ENCODE assay signal across 15 mouse cellular contexts in genomic region chr6:107923528-107924199, GRCm38 (mm10).
DNase-seq lines count a peak whose midpoint lies in the region; ATAC-seq lines count a peak whose summit lies in the region.
"Had no signal": no experiment of that assay in that cellular context is flagged by ENCODE, and none has a peak within 500 bp of the region (broad histone marks: within the 10 kb centered on the region; RNA-seq: fewer than 3 reads in every experiment).

No protein-coding gene starts in this region.

- DNase-seq in gastrocnemius, postnatal 14 days, result peak; percentile 3
- no peak for DNase-seq in gastrocnemius, adult 18-20 months (ENCODE audit: low spot score)
- DNase-seq in right cerebral cortex, postnatal 14 days, result no peak
- DNase-seq: adrenal gland, postnatal 36 days; cerebellum, adult 18-20 months; gastrocnemius, postnatal 25 days; kidney, postnatal 10 days; liver, embryonic 13.5 days had no signal

- intact Hi-C loops in gastrocnemius, postnatal 14 days (cut with DNase I; ENCODE audit: low total_unique reads), result no loop called here

- H3K27me3 ChIP-seq in embryonic facial prominence, embryonic 15.5 days, result no peaks in the 10 kb centered on the region
- H3K27me3 ChIP-seq in hindbrain, embryonic 16.5 days (replicated peaks; ENCODE audit: control insufficient read depth, insufficient read depth, low read length), result no peaks in the 10 kb centered on the region
- H3K27me3 ChIP-seq in neural tube, embryonic 15.5 days (replicated peaks), result no peaks in the 10 kb centered on the region
- H3K27me3 ChIP-seq: heart, embryonic 15.5 days; liver, embryonic 13.5 days had no signal

- H3K9ac ChIP-seq in embryonic facial prominence, embryonic 15.5 days, result no peak overlapping the region
- no peak overlapping the region for H3K9ac ChIP-seq in hindbrain, embryonic 16.5 days (ENCODE audit: low read depth, low read length)
- no peak overlapping the region for H3K9ac ChIP-seq in neural tube, embryonic 15.5 days (replicated peaks)
- H3K9ac ChIP-seq: heart, embryonic 15.5 days; liver, embryonic 13.5 days had no signal

- H3K27ac ChIP-seq in embryonic facial prominence, embryonic 15.5 days (replicated peaks), result no peak overlapping the region
- peak overlapping the region; percentile 4; the same call in 1 of the 2 replicates for H3K27ac ChIP-seq in hindbrain, embryonic 16.5 days (ENCODE audit: low read depth, low read length)
- peak overlapping the region; percentile 61 for H3K27ac ChIP-seq in neural tube, embryonic 15.5 days (replicated peaks)
- H3K27ac ChIP-seq: heart, embryonic 15.5 days; liver, embryonic 13.5 days had no signal

- H3K36me3 ChIP-seq in embryonic facial prominence, embryonic 15.5 days, result no peaks in the 10 kb centered on the region
- H3K36me3 ChIP-seq in hindbrain, embryonic 16.5 days (ENCODE audit: control insufficient read depth, insufficient read depth, low read length), result no peaks in the 10 kb centered on the region
- no peaks in the 10 kb centered on the region for H3K36me3 ChIP-seq in neural tube, embryonic 15.5 days
- H3K36me3 ChIP-seq: G1E; heart, embryonic 15.5 days; liver, embryonic 13.5 days had no signal

- H3K4me3 ChIP-seq in embryonic facial prominence, embryonic 15.5 days (replicated peaks), result no peak overlapping the region
- no peak overlapping the region for H3K4me3 ChIP-seq in hindbrain, embryonic 16.5 days (ENCODE audit: low read length)
- no peak overlapping the region for H3K4me3 ChIP-seq in neural tube, embryonic 15.5 days (replicated peaks)
- H3K4me3 ChIP-seq: heart, embryonic 15.5 days; liver, embryonic 13.5 days had no signal

- peak; percentile 47; the same call in 1 of the 2 replicates for ATAC-seq in embryonic facial prominence, embryonic 15.5 days (ENCODE audit: insufficient number of reproducible peaks, low FRiP score, low TSS enrichment, low read depth)
- ATAC-seq in hindbrain, embryonic 16.5 days, result peak; percentile 85
- ATAC-seq in neural tube, embryonic 15.5 days (ENCODE audit: low FRiP score), result no peak
- ATAC-seq in megakaryocyte, adult 5-6 weeks (ENCODE audit: poor library complexity, severe bottlenecking), result no peak
- ATAC-seq: lung, postnatal 0 days had no signal

- H3K4me2 ChIP-seq in embryonic facial prominence, embryonic 15.5 days (replicated peaks), result no peak overlapping the region
- H3K4me2 ChIP-seq in hindbrain, embryonic 16.5 days (ENCODE audit: low read length), result peak overlapping the region; percentile 8; the same call in 1 of the 2 replicates
- H3K4me2 ChIP-seq in neural tube, embryonic 15.5 days, result no peak overlapping the region
- H3K4me2 ChIP-seq: heart, embryonic 15.5 days; liver, embryonic 13.5 days had no signal

- H3K4me1 ChIP-seq in embryonic facial prominence, embryonic 15.5 days, result no peaks in the 10 kb centered on the region
- no peaks in the 10 kb centered on the region; the same call in 1 of the 2 replicates for H3K4me1 ChIP-seq in hindbrain, embryonic 16.5 days (ENCODE audit: control insufficient read depth, insufficient read depth, low read depth, low read length)
- no peaks in the 10 kb centered on the region for H3K4me1 ChIP-seq in neural tube, embryonic 15.5 days
- H3K4me1 ChIP-seq: heart, embryonic 15.5 days; liver, embryonic 13.5 days had no signal

- 83% methylated on average over 12 of the region's 12 CpGs for WGBS in embryonic facial prominence, embryonic 15.5 days
- 37% methylated on average over 12 of the region's 12 CpGs for WGBS in hindbrain, embryonic 16.5 days
- 43% methylated on average over 12 of the region's 12 CpGs for WGBS in neural tube, embryonic 15.5 days

- no peaks in the 10 kb centered on the region for H3K9me3 ChIP-seq in embryonic facial prominence, embryonic 15.5 days (replicated peaks)
- no peaks in the 10 kb centered on the region for H3K9me3 ChIP-seq in hindbrain, embryonic 16.5 days (ENCODE audit: control insufficient read depth, low read length)
- no peaks in the 10 kb centered on the region for H3K9me3 ChIP-seq in neural tube, embryonic 15.5 days (replicated peaks)
- H3K9me3 ChIP-seq: heart, embryonic 15.5 days; liver, embryonic 13.5 days had no signal

Comparison
In these comparisons a context has a peak if more than half of its experiments do, and no peak if none do; other contexts are left out.
1. ATAC-seq: peak in embryonic facial prominence, embryonic 15.5 days (single experiment) and hindbrain, embryonic 16.5 days (single experiment); none in neural tube, embryonic 15.5 days (single experiment) and megakaryocyte, adult 5-6 weeks (single experiment).